Mouse (Mus musculus) bone marrow macrophage, adult 2 months (primary cell): Measurements from ENCODE around the gene Plekha3.

Experiments
- CTCF ChIP-seq: IDR thresholded peaks from 2 replicates; pipeline ENCODE4 v1.5.1; 2012; ENCODE audit warnings: low read depth, mild to moderate bottlenecking, low read length, moderate library complexity
- POLR2A ChIP-seq: IDR thresholded peaks from 2 replicates; pipeline ENCODE4 v1.6.1; 2012; ENCODE audit warnings: mild to moderate bottlenecking, low read depth, low read length, borderline replicate concordance

DNA sequence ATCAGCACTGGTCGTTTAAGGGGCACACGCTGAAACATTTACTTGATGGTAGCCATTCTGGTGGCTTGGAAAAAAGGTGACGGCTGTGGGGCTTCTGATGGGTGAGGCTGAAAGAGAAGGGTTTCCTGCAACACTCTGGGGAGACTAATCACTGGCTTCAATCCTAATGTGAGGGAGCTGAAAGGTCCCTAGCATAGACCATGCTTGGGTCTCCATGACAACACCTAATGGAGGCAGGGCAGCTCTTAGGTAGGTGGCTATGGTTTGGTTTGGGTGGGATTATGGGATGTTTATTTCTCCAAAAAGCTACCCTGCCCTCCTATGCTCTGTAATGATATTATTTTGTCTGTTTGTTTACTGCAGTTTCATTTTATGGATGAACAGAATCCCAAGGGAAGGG is 19.6 kb upstream of the Plekha3 start:
- TF ChIP-seq POLR2A (no peak), CTCF (no peak)
